Mouse (Mus musculus) heart, embryonic 10.5 days (tissue): ENCODE measurements at regions not wholly inside any gene's neighbourhood (a gene's known extent, or its start where the extent isn't known, plus 50 kb on each side); places are given as distances from the start of the nearest gene placed in this dataset.
"Not testable (repeated sequence)": the region's sequence is repeated elsewhere in the genome, so short reads cannot be mapped to it uniquely, and the experiment has no call there.

Experiments used
- DNase-seq: peaks from one replicate; pipeline ENCODE4 v3.0.0-alpha.2; 2017; ENCODE audit warnings: low spot score
- H3K27ac ChIP-seq: fragments of 300-500 bp; sonication (generic); 2 replicates; pipeline ENCODE4 v1.5.1; 2016; ENCODE audit warnings: mild to moderate bottlenecking
- H3K27me3 ChIP-seq: fragments of 300-500 bp; sonication (generic); 2 replicates; pipeline ENCODE4 v1.6.1; 2016; ENCODE audit warnings: mild to moderate bottlenecking; ENCODE audit not compliant: poor library complexity, insufficient read depth, severe bottlenecking
- H3K36me3 ChIP-seq: fragments of 300-500 bp; sonication (generic); 2 replicates; pipeline ENCODE4 v1.6.1; 2016; ENCODE audit warnings: mild to moderate bottlenecking, moderate library complexity
- H3K4me1 ChIP-seq: fragments of 300-500 bp; sonication (generic); 2 replicates; pipeline ENCODE4 v1.6.1; 2016; ENCODE audit warnings: mild to moderate bottlenecking
- H3K4me3 ChIP-seq: fragments of 300-500 bp; sonication (generic); 2 replicates; pipeline ENCODE4 v1.5.1; 2016; ENCODE audit warnings: mild to moderate bottlenecking, moderate library complexity
- H3K9me3 ChIP-seq: fragments of 300-500 bp; sonication (generic); 2 replicates; pipeline ENCODE4 v1.6.1; 2016; ENCODE audit warnings: mild to moderate bottlenecking, moderate library complexity
- WGBS: fragments of 180-500 bp; shearing (Covaris S2); methylation state at CpG from one replicate; pipeline ENCODE4 v1.1.7; 2016; 5-methylcytosine and 5-hydroxymethylcytosine counted together

DNA sequence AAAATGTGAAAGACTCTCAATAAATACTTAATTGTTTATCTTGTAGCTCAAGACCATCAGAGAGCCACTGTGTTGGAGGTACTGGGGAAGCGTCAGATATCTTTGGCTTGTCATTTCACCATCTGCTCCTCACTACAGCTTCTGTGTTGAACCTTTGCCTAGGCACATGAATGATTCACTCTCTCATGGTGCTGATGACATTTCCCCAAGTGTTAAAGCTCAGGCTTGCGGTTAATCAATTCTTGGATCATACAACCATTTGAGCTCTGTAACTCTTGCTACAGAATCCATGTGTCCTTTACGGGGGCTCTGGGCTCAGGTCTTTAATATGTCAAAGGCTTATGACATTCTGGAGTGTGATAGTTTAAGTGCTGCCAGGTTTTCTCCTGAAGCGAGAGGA is 969.8 kb downstream of the Car8 start:
- Histone ChIP-seq H3K27ac (no peak overlapping the region), H3K27me3 (no peaks in the 10 kb centered on the region), H3K4me1 (no peaks in the 10 kb centered on the region), H3K36me3 (no peaks in the 10 kb centered on the region), H3K4me3 (no peak overlapping the region), H3K9me3 (no peaks in the 10 kb centered on the region)
- DNase-seq: no peak
- WGBS: 83% methylated on average over 4 of the region's 4 CpGs

DNA sequence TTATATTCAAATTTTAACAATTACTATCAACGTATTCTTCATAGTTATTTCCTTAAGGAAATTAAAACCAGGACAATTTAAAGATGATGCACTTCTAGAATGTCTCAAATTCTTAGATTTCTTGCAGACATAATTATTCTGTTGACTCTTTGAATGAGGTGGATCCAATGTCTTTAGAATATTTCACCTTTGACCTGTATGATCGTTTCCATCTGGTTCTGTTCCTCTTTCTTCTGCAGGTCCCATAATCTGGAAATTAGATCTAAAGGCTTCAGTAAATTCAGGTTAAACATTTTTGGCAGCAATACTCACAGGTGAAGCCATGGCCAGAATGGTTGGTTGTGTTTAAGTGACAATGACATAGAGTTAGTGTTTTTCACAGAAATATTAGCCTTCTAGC is 982.4 kb downstream of the Car8 start:
- no peaks in the 10 kb centered on the region for H3K9me3 ChIP-seq
- no peaks in the 10 kb centered on the region for H3K4me1 ChIP-seq
- no peaks in the 10 kb centered on the region for H3K36me3 ChIP-seq
- DNase-seq: no peak
- H3K27ac ChIP-seq: no peak overlapping the region
- WGBS: 76% methylated on average over 2 of the region's 2 CpGs
- H3K27me3 ChIP-seq: no peaks in the 10 kb centered on the region
- no peak overlapping the region for H3K4me3 ChIP-seq

DNA sequence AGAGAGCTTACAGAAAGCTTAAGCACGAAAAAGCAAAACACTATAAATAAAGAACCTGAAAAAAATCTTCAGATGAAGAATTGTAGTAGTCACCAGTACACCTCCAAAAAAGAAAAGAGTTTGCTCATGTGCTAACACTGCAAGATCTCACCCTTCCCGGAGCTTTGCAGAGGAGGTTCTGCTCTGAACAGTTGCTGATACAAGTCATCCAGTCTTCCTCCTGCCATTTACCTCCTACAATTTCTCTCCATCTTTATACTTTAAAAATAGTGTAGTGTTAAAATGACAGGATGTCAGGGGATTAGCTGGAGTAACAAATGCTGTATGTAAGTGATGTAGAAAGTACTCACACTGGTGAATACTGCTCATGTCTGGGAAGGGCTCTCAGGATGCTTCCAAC is 985.2 kb downstream of the Car8 start:
- Histone ChIP-seq H3K4me1 (no peaks in the 10 kb centered on the region), H3K36me3 (no peaks in the 10 kb centered on the region), H3K27me3 (no peaks in the 10 kb centered on the region), H3K9me3 (no peaks in the 10 kb centered on the region), H3K27ac (no peak overlapping the region), H3K4me3 (no peak overlapping the region)
- 79% methylated on average over 2 of the region's 2 CpGs for WGBS
- no peak for DNase-seq

DNA sequence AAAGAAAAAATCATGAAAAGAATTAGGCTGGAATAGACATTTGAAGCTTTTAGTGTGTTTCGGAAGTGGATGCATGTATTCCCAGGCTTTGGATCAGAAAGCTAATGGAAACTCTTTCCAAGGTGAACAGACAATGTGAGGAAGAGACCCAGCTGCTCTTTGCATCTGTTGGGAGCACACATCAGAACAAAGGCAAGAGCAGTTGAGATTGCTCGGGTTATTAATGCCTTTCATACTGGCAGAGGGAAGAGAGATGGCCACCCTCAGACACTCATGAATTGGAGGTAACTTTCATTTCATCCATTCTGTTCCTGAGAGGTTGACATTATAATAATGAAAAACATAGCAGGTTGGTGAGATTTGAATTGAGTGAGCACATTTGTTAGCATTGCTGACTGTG is 987.2 kb downstream of the Car8 start:
- 83% methylated on average over 2 of the region's 2 CpGs for WGBS

DNA sequence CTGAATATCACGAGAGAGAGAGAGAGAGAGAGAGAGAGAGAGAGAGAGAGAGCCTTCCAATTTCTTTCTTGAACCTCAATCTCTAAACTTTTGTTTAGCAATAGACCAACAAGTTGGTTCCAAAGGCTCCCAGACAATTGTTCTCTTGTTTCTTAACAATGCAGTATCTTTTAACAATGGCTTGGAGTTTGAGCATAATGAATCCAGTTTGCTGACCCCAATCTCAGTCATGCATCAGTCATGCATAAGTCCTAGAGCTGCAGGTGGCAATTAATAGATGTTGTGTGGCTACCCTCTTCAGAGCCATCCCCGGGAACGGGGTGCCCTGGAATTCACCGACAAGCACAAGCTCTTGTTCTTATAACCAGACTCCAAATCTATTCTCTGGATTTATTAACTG is 991.0 kb downstream of the Car8 start:
- no peaks in the 10 kb centered on the region for H3K27me3 ChIP-seq
- WGBS: 83% methylated on average over 4 of the region's 4 CpGs
- no peaks in the 10 kb centered on the region for H3K9me3 ChIP-seq
- H3K4me1 ChIP-seq: no peaks in the 10 kb centered on the region
- DNase-seq: no peak
- no peaks in the 10 kb centered on the region for H3K36me3 ChIP-seq
- no peak overlapping the region for H3K4me3 ChIP-seq
- no peak overlapping the region for H3K27ac ChIP-seq

More for the DNA sequence above, 987.2 kb downstream of the Car8 start:
- no peak for DNase-seq
- H3K4me3 ChIP-seq: no peak overlapping the region
- H3K4me1 ChIP-seq: no peaks in the 10 kb centered on the region
- H3K36me3 ChIP-seq: no peaks in the 10 kb centered on the region
- no peaks in the 10 kb centered on the region for H3K9me3 ChIP-seq
- H3K27me3 ChIP-seq: no peaks in the 10 kb centered on the region
- H3K27ac ChIP-seq: no peak overlapping the region

DNA sequence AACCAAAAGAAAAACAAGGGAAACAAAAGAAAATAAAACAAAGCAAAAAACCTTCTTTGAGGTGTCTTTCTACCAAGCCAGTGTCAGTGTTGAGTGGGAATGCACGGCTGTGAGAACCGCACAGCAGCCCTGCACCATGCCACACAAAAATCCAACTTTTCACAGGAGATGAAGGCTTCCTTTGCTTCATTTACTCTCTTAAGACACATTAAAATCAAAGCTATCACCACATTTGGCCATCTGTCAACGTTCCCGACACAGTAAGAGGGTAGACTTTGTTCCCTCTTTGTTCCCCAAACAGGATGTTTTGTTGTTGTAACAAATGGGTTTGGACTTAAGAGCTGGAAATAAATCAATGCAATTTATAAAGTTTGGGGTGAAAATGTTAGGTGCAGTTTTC is 991.6 kb downstream of the Car8 start:
- Histone ChIP-seq H3K27me3 (no peaks in the 10 kb centered on the region), H3K36me3 (no peaks in the 10 kb centered on the region), H3K9me3 (no peaks in the 10 kb centered on the region), H3K4me3 (no peak overlapping the region), H3K27ac (no peak overlapping the region), H3K4me1 (no peaks in the 10 kb centered on the region)
- DNase-seq: no peak
- WGBS: 70% methylated on average over 4 of the region's 4 CpGs

DNA sequence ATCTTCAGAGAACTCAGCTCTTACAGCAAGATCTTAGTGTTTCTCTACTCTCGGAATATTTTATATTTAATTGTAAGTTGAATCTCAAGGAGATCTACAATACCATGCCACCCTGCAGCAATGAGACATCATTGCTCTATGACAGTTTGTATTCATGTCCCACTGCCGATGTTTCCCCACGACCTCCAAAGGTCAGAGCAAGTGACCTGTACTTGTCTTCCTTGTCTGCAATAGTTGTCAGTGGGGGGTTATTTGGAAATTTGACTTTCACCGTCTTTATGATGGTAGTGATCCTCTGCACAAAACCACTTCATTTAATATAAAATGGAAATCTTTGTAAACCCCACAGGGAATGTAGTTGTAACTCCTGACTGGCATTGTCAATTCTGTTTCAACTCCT is 992.0 kb downstream of the Car8 start:
- no peaks in the 10 kb centered on the region for H3K27me3 ChIP-seq
- DNase-seq: no peak
- no peaks in the 10 kb centered on the region for H3K36me3 ChIP-seq
- WGBS: 78% methylated on average over 4 of the region's 4 CpGs
- no peaks in the 10 kb centered on the region for H3K4me1 ChIP-seq
- H3K4me3 ChIP-seq: no peak overlapping the region
- no peak overlapping the region for H3K27ac ChIP-seq
- no peaks in the 10 kb centered on the region for H3K9me3 ChIP-seq

DNA sequence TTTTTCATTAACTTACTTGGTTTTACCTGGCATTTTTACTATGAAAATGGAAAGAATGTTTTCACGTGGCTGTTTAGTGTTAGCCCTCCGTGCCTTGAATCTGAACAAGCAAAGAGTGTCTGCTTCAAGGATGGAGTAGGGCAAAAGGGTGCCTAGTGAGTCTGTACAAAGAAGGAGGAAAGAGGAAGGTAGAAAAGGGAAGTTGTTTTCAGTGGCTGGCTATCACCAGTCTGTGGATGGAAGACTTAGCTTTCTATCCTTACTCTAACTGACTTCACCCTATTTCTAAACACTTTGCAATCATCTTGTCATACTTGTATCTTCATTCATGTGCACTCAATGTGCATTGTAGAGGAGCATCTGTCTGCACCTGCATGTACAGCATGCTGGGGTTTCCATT is 993.2 kb downstream of the Car8 start:
- no peaks in the 10 kb centered on the region for H3K4me1 ChIP-seq
- 85% methylated on average over 2 of the region's 2 CpGs for WGBS

DNA sequence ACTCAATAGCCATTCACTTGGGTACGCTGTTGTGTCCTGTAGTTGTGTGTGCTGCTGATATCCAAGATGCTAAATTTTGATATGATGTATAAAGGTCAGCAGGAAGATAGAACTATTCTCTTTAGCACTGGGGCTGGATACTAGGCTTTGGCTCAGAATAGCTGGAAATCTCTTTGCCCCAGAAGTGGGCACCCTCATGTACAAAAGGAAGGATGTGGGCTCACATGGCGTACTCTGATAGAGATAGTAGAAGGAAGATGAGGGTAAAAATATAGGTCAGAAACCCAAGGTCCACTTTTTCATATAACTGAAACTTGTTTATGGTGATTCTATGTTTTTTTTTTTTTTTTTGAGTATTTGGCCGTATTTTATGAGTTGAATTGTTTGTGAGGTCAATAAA is 1001.0 kb downstream of the Car8 start:
- 76% methylated on average over 3 of the region's 3 CpGs for WGBS
- no peak overlapping the region for H3K27ac ChIP-seq
- no peaks in the 10 kb centered on the region for H3K36me3 ChIP-seq
- H3K27me3 ChIP-seq: no peaks in the 10 kb centered on the region
- no peaks in the 10 kb centered on the region for H3K4me1 ChIP-seq
- no peak for DNase-seq
- H3K4me3 ChIP-seq: no peak overlapping the region
- 0 out of 2 replicates have a peak, but pooled peaks cover 2% of the 10 kb centered on the region for H3K9me3 ChIP-seq

More for the DNA sequence above, 993.2 kb downstream of the Car8 start:
- Histone ChIP-seq H3K36me3 (no peaks in the 10 kb centered on the region), H3K27ac (no peak overlapping the region), H3K27me3 (no peaks in the 10 kb centered on the region), H3K9me3 (no peaks in the 10 kb centered on the region), H3K4me3 (no peak overlapping the region)
- no peak for DNase-seq

DNA sequence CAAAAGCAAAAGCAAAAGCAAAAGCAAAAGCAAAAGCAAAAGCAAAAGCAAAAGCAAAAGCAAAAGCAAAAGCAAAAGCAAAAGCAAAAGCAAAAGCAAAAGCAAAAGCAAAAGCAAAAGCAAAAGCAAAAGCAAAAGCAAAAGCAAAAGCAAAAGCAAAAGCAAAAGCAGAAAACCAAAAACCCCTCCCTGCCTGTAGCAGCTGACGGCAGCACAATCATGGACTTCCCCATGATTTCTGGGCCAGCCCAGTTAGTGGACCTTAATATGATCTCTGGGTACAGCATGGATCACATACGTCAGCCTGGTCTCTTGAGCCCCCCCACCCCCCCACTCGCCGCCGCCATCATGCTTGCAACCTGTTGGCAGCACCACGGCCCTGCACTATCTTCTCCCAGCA is 1004.3 kb downstream of the Car8 start:
- not testable (repeated sequence) for H3K27ac ChIP-seq, H3K4me3 ChIP-seq, H3K27me3 ChIP-seq, H3K4me1 ChIP-seq, H3K36me3 ChIP-seq, H3K9me3 ChIP-seq, DNase-seq
- 93% methylated on average over 6 of the region's 6 CpGs for WGBS

DNA sequence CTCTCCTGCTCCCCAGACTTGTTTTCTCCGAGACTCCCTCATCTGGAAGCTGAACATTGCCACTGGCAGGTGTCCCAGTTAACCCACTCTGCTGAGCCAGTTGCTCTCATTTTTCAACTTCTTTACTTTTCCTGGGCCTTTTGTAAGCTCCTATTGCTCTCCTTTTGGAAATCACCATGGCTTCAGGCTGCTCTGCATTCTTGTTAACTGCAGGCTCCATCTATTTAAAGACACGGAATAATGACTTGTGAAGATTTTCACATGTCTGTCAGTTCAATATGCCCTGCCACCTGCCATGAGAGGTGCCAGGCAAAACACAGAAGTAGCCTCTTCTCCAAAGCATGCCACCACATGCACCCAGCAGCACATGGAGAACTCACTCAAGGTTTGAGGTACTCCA is 1009.9 kb downstream of the Car8 start:
- WGBS: 80% methylated on average over 2 of the region's 2 CpGs
- H3K4me3 ChIP-seq: no peak overlapping the region
- H3K27me3 ChIP-seq: no peaks in the 10 kb centered on the region
- H3K4me1 ChIP-seq: no peaks in the 10 kb centered on the region
- no peaks in the 10 kb centered on the region for H3K9me3 ChIP-seq
- DNase-seq: no peak
- H3K36me3 ChIP-seq: no peaks in the 10 kb centered on the region
- no peak overlapping the region for H3K27ac ChIP-seq

DNA sequence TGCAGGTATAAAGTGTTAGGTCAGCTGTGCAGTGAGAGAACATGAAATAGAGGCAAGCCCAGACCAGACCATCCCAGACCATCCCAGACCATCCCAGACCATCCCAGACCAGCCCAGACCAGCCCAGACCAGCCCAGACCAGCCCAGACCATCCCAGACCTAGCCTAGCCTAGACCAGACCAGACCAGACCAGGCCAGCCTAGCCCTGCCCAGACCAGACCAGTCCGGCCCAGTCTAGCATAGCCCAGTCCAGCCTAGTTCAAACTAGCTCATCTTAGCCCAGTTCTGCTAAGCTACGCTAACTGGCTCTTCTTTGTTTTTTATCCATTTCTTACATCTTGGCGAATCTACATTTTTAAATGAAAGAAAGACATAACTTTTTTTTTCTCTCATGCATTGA is 1015.9 kb downstream of the Car8 start:
- no peaks in the 10 kb centered on the region for H3K4me1 ChIP-seq
- no peaks in the 10 kb centered on the region for H3K9me3 ChIP-seq
- no peaks in the 10 kb centered on the region for H3K36me3 ChIP-seq
- no peak overlapping the region for H3K27ac ChIP-seq
- WGBS: 87% methylated on average over 3 of the region's 3 CpGs
- H3K27me3 ChIP-seq: no peaks in the 10 kb centered on the region
- DNase-seq: no peak
- H3K4me3 ChIP-seq: no peak overlapping the region

DNA sequence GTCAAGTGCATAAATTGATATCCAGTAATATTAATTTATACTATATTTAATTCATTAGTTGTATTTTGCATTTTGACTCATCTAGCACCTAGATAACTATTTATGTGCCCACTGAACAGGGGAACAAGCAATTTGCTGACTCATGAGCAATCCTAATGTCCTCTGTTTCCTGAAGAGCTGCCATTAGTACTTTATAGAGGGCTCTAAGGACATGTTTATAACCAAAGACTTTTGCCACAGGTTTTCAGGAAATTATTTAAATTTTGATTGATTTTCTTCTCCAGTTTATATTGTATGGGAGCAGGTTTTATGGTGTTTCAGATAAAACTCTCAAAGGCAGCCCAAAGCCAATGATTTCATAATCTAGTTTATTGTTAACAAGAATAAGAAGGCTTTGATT is 1018.4 kb downstream of the Car8 start:
- H3K4me1 ChIP-seq: no peaks in the 10 kb centered on the region
- H3K4me3 ChIP-seq: no peak overlapping the region
- no peak for DNase-seq
- H3K36me3 ChIP-seq: no peaks in the 10 kb centered on the region
- no peaks in the 10 kb centered on the region for H3K9me3 ChIP-seq
- no peak overlapping the region for H3K27ac ChIP-seq
- H3K27me3 ChIP-seq: no peaks in the 10 kb centered on the region

DNA sequence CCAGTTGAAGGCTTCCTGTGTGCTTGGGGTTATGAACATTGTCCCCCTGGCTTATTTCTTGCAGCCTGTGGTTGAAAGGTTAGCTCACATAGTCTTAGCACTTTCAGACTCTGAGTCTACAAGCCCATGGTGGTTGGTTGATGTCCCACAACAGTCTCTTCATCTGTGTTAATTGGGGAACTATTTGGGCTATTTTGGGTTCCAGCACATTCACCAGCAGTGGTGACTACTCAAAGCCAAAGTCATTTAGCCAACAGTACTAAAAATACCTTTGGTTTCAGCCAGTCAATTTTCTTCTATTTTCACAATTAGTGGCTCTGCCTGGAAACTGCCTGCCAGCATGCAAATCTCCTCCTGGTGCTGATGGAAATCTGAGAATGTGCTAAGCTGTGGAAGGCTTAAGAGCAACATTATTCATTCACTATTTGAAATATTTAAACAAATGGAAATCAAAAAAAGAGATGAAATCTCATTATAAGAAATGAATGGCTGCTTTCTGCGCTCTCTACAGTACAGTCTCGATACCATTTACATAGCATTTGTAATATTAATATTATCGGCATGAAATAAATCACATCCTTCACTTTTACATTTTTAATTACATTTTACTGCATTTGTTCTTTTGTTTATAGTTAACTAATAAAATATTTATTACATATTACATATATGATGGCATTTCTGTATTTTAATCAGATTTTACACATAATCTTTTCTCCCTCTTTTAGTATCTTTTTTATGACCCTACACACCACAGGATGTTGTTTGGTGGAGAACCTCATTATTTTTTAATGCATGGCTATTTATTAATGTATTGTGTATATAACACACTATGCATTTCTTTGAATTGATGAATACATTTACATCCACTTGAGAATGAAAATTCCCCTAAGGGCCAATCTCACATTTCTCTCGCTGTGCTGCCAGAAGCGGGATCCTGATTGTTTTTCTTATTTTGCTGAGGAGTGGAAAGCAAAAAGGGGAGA is 1023.5 kb downstream of the Car8 start:
- Histone ChIP-seq H3K4me1 (no peaks in the 10 kb centered on the region), H3K27ac (no peak overlapping the region), H3K4me3 (no peak overlapping the region), H3K36me3 (no peaks in the 10 kb centered on the region), H3K9me3 (no peaks in the 10 kb centered on the region), H3K27me3 (no peaks in the 10 kb centered on the region)
- no peak for DNase-seq
- 88% methylated on average over 5 of the region's 5 CpGs for WGBS
